Mouse (Mus musculus) hindbrain, postnatal 0 days (tissue): ENCODE data around the gene Klhdc2. TPM values are rescaled to one million over a fixed set of nuclear protein-coding genes. Genes with fewer than 3 reads are reported as not detected.

Source experiments
- ATAC-seq: fragments of 200-750 bp; cut with Nextera tagmentation; 2 replicates; pipeline ENCODE4 v1.8.0; 2017; ENCODE audit warnings: mild to moderate bottlenecking, moderate TSS enrichment, moderate library complexity
- DNase-seq: peaks from one replicate; pipeline ENCODE4 v3.0.0-alpha.2; 2015; ENCODE audit warnings: low spot score
- H3K27ac ChIP-seq: fragments of 300-500 bp; sonication (generic); 2 replicates; pipeline ENCODE4 v1.5.1; 2014; ENCODE audit warnings: mild to moderate bottlenecking
- H3K27me3 ChIP-seq: fragments of 300-500 bp; sonication (generic); 2 replicates; pipeline ENCODE4 v1.6.1; 2014; ENCODE audit warnings: low read length, mixed read lengths; ENCODE audit not compliant: insufficient read depth
- H3K36me3 ChIP-seq: fragments of 300-500 bp; sonication (generic); 2 replicates; pipeline ENCODE4 v1.6.1; 2014; ENCODE audit warnings: low read length, mixed read lengths; ENCODE audit not compliant: insufficient read depth
- H3K4me1 ChIP-seq: fragments of 300-500 bp; sonication (generic); 2 replicates; pipeline ENCODE4 v1.6.1; 2014; ENCODE audit warnings: antibody characterized with exemption, low read length, mixed read lengths; ENCODE audit not compliant: insufficient read depth
- H3K4me2 ChIP-seq: fragments of 300-500 bp; sonication (generic); 2 replicates; pipeline ENCODE4 v1.6.1; 2014; ENCODE audit warnings: low read depth, mild to moderate bottlenecking, low read length, moderate library complexity, mixed read lengths
- H3K4me3 ChIP-seq: fragments of 300-500 bp; sonication (generic); 2 replicates; pipeline ENCODE4 v1.5.1; 2014; ENCODE audit warnings: low read length
- H3K9ac ChIP-seq: fragments of 300-500 bp; sonication (generic); replicated peaks from 2 replicates; pipeline ENCODE4 v1.6.1; 2014; ENCODE audit warnings: mild to moderate bottlenecking, low read length, moderate library complexity, mixed read lengths
- H3K9me3 ChIP-seq: fragments of 300-500 bp; sonication (generic); 2 replicates; pipeline ENCODE4 v1.6.1; 2016; ENCODE audit warnings: low read length, mixed read lengths
- CTCF ChIP-seq: IDR thresholded peaks from 2 replicates; pipeline ENCODE4 v1.5.1; 2016; ENCODE audit warnings: antibody characterized with exemption, control low read depth, low read depth
- WGBS: fragments of 180-500 bp; shearing (Covaris S2); extraction: QIAGEN DNeasy Blood & Tissue Kit; methylation state at CpG from one replicate; pipeline ENCODE4 v1.1.7; 2014; 5-methylcytosine and 5-hydroxymethylcytosine counted together
- polyA plus RNA-seq: library from polyadenylated mRNA; unstranded; fragments of >200 nt; fragmentation: Nextera tagmentation; extraction: Ambion mirVana; gene quantifications from 2 replicates; pipeline ENCODE4 v1.2.1, GENCODE M21; 2015
- total RNA-seq: library from RNA; depleted of rRNA; stranded (reverse); fragments of >200 nt; gene quantifications from 2 replicates; pipeline ENCODE4 v1.2.3, GENCODE M21; 2014; rRNA removed

Gene Klhdc2
- total RNA-seq = 252 and 313 TPM in 2 replicates
- 248 and 251 TPM in 2 replicates for polyA plus RNA-seq

GRCm38 (mm10) chr12:69296511-69297410 lies at the start of gene Klhdc2:
Gene Klhdc2 (plus strand): TSS chr12:69296681.
- WGBS = under 1% methylated on average over 85 of the region's 98 CpGs
- peak within 1 kb of the TSS; percentile 97 for H3K27ac ChIP-seq
- ATAC-seq = peak; percentile 98
- H3K9ac ChIP-seq = peak within 1 kb of the TSS; percentile 95
- H3K36me3 ChIP-seq = peaks cover 6% of the 10 kb centered on the region
- peak within 1 kb of the TSS; percentile 68 for H3K4me2 ChIP-seq
- no peaks in the 10 kb centered on the region for H3K9me3 ChIP-seq
- DNase-seq = peak; percentile 95
- H3K4me3 ChIP-seq = peak within 1 kb of the TSS; percentile 85
- 0 out of 2 replicates have a peak, but pooled peaks have one; percentile 24 for TF ChIP-seq CTCF
- H3K27me3 ChIP-seq = no peaks in the 10 kb centered on the region
- peaks cover 10% of the 10 kb centered on the region for H3K4me1 ChIP-seq

DNA sequence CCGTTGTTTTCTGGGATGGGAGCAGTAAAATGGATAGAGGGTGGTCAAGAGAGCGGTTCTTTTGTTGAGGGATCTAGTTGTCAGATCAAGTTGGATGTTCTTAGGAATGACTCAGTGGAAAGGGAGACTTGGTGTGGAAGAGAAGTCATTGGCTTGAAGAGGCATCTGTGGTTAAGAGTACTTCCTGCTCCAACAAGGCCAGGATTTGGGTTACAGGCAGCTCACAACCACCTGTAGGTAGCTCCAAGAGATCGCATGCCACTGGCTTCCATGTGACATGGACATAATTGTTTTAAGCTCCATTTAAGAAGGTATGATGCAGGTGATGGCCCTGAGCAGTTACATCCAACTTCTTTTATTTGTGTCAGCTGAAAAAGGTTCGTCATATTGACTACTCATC lies 46.7 kb upstream of the Klhdc2 start:
- 91% methylated on average over 4 of the region's 4 CpGs for WGBS
- DNase-seq (no peak), ATAC-seq (no peak)
- Histone ChIP-seq H3K4me2 (no peak overlapping the region), H3K27ac (no peak overlapping the region), H3K4me3 (no peak overlapping the region), H3K27me3 (no peaks in the 10 kb centered on the region), H3K9ac (no peak overlapping the region), H3K36me3 (no peaks in the 10 kb centered on the region), H3K4me1 (no peaks in the 10 kb centered on the region), H3K9me3 (no peaks in the 10 kb centered on the region)
- no peak for TF ChIP-seq CTCF

DNA sequence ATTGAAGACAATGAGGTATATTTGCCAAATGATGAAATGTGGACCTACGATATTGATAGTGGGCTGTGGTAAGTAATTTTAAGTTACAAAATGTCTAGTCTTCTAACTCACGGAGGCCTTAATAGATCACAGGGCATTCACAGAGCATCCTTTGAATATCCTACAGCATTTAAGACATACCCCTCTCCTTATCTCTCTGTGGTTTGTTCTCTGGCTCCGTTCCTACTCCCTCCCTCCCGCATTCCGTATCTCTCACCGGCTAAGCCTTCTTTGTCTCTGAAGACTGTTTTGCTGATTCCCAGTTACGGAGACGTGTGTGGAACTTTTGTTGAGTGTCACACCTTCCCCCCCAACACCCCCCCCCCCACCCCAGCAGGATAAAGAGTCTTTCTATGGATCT lies 45.7 kb upstream of the Klhdc2 start:
- no peak for ATAC-seq
- H3K4me1 ChIP-seq = no peaks in the 10 kb centered on the region
- no peak for DNase-seq
- H3K9ac ChIP-seq = no peak overlapping the region
- H3K27me3 ChIP-seq = no peaks in the 10 kb centered on the region
- H3K9me3 ChIP-seq = no peaks in the 10 kb centered on the region
- H3K27ac ChIP-seq = no peak overlapping the region
- 75% methylated on average over 8 of the region's 8 CpGs for WGBS
- TF ChIP-seq CTCF = no peak
- no peak overlapping the region for H3K4me2 ChIP-seq
- no peaks in the 10 kb centered on the region for H3K36me3 ChIP-seq
- no peak overlapping the region for H3K4me3 ChIP-seq

DNA sequence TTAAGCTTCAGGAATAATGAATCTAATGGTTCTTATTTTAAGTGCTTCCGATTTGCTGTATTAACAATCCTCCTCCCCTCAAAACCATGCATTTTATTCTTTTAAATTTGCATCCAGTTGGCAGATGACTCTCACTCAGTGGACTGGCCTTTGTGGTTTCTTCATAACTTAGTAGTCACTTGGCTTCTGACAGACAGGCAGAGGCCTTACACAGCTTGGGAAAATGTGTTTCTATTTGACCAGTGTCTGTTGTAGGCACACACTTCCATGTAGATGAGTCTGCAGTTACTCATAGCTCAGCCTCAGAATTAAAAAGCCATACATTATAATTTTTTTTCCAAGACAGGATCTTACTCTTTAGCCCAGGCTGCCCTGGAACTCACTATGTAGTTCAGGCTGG lies 42.7 kb upstream of the Klhdc2 start:
- no peak for DNase-seq
- no peaks in the 10 kb centered on the region for H3K36me3 ChIP-seq
- ATAC-seq = no peak
- no peak overlapping the region for H3K4me3 ChIP-seq
- H3K4me1 ChIP-seq = no peaks in the 10 kb centered on the region
- no peaks in the 10 kb centered on the region for H3K27me3 ChIP-seq
- no peaks in the 10 kb centered on the region for H3K9me3 ChIP-seq
- no peak overlapping the region for H3K9ac ChIP-seq
- no peak overlapping the region for H3K27ac ChIP-seq
- no peak for TF ChIP-seq CTCF
- 92% methylated on average over 1 of the region's 1 CpGs for WGBS
- H3K4me2 ChIP-seq = no peak overlapping the region

GRCm38 (mm10) chr12:69257836-69258235 lies 38.6 kb upstream of the Klhdc2 start:
- no peak overlapping the region for H3K4me3 ChIP-seq
- H3K27ac ChIP-seq = no peak overlapping the region
- DNase-seq = no peak
- no peak for TF ChIP-seq CTCF
- H3K36me3 ChIP-seq = no peaks in the 10 kb centered on the region
- no peaks in the 10 kb centered on the region for H3K27me3 ChIP-seq
- ATAC-seq = no peak
- 88% methylated on average over 11 of the region's 11 CpGs for WGBS
- H3K9ac ChIP-seq = no peak overlapping the region
- H3K9me3 ChIP-seq = no peaks in the 10 kb centered on the region
- no peaks in the 10 kb centered on the region for H3K4me1 ChIP-seq
- no peak overlapping the region for H3K4me2 ChIP-seq

GRCm38 (mm10) chr12:69262251-69262650 lies 34.2 kb upstream of the Klhdc2 start:
- Histone ChIP-seq H3K27me3 (no peaks in the 10 kb centered on the region), H3K9me3 (no peaks in the 10 kb centered on the region), H3K36me3 (no peaks in the 10 kb centered on the region), H3K4me2 (no peak overlapping the region), H3K27ac (no peak overlapping the region), H3K4me1 (no peaks in the 10 kb centered on the region), H3K4me3 (no peak overlapping the region), H3K9ac (no peak overlapping the region)
- ATAC-seq (no peak), DNase-seq (no peak)
- WGBS = 97% methylated on average over 5 of the region's 5 CpGs
- TF ChIP-seq CTCF = no peak

DNA sequence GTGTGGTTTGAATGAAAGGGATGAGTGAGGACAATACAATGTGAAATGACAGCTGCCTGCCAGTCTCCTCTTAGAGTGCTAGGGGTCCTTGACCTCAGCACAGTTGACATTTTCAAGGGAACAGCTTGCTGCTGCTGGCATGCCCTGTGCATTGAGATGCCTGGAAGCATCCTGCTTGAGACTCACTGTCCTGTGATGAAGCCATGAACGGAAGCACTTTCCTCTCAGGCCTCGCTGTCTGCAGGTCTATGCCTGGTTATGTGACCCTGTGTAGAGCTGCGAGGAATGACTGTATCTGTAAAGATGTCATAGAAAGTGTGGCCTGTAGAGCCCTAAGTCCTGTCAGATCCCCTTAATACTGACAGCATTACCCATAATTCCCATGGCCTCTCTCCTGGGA lies 31.4 kb upstream of the Klhdc2 start:
- no peak for TF ChIP-seq CTCF
- DNase-seq = no peak
- 85% methylated on average over 3 of the region's 3 CpGs for WGBS
- Histone ChIP-seq H3K27me3 (no peaks in the 10 kb centered on the region), H3K9me3 (no peaks in the 10 kb centered on the region), H3K4me3 (no peak overlapping the region), H3K9ac (no peak overlapping the region), H3K4me1 (no peaks in the 10 kb centered on the region), H3K27ac (no peak overlapping the region), H3K36me3 (no peaks in the 10 kb centered on the region), H3K4me2 (no peak overlapping the region)
- ATAC-seq = no peak
